8 mouse cellular contexts compared by ENCODE assay signal in genomic region chr1:135564660-135565519, GRCm38 (mm10). TPM values are rescaled to one million over a fixed set of nuclear protein-coding genes. Genes with fewer than 3 reads are reported as not detected.
DNase-seq lines count a peak whose midpoint lies in the region; ATAC-seq and TF ChIP-seq lines count a peak whose summit lies in the region.

No protein-coding gene starts in this region.

- no peaks in the 10 kb centered on the region for H3K9me3 ChIP-seq in kidney, postnatal 0 days (replicated peaks; ENCODE audit: low read length)
- no peaks in the 10 kb centered on the region for H3K9me3 ChIP-seq in embryonic facial prominence, embryonic 13.5 days

- no peak for DNase-seq in kidney, postnatal 0 days (ENCODE audit: low spot score)
- DNase-seq in kidney, adult 9 months: no peak
- DNase-seq in layer of hippocampus, postnatal 14 days (ENCODE audit: low spot score in 2 of 2): peak; percentile 64 to 79
- peak; percentile 52 for DNase-seq in right cerebral cortex, postnatal 14 days
- DNase-seq in ovary, adult 18-20 months (ENCODE audit: low spot score): no peak
- DNase-seq in kidney, adult 18-20 months: no peak
- DNase-seq in adrenal gland, postnatal 25 days: no peak

- no peak overlapping the region for H3K4me3 ChIP-seq in kidney, postnatal 0 days (replicated peaks; ENCODE audit: low read depth, low read length)
- H3K4me3 ChIP-seq in embryonic facial prominence, embryonic 13.5 days: no peak overlapping the region

- H3K36me3 ChIP-seq in kidney, postnatal 0 days (ENCODE audit: insufficient read depth, low read length): no peaks in the 10 kb centered on the region
- H3K36me3 ChIP-seq in embryonic facial prominence, embryonic 13.5 days: no peaks in the 10 kb centered on the region

- no peak overlapping the region for H3K4me2 ChIP-seq in kidney, postnatal 0 days (ENCODE audit: low read length)
- no peak overlapping the region for H3K4me2 ChIP-seq in embryonic facial prominence, embryonic 13.5 days

- WGBS in kidney, postnatal 0 days: 44% methylated on average over 10 of the region's 10 CpGs
- WGBS in embryonic facial prominence, embryonic 13.5 days: 26% methylated on average over 10 of the region's 10 CpGs

- ATAC-seq in kidney, postnatal 0 days (replicated peaks; ENCODE audit: low FRiP score, low read depth): no peak
- no peak for ATAC-seq in embryonic facial prominence, embryonic 13.5 days (ENCODE audit: insufficient number of reproducible peaks, insufficient read depth, low FRiP score, low TSS enrichment, low read depth)

- H3K9ac ChIP-seq in kidney, postnatal 0 days (ENCODE audit: low read depth, low read length): no peak overlapping the region
- H3K9ac ChIP-seq in embryonic facial prominence, embryonic 13.5 days: no peak overlapping the region

- TF ChIP-seq CTCF in kidney, postnatal 0 days (IDR thresholded peaks at IDR 0.05; ENCODE audit: low read depth): no peak

- peaks cover 36% of the 10 kb centered on the region for H3K4me1 ChIP-seq in kidney, postnatal 0 days (replicated peaks; ENCODE audit: insufficient read depth, low read length)
- peaks cover 60% of the 10 kb centered on the region for H3K4me1 ChIP-seq in embryonic facial prominence, embryonic 13.5 days

- peak overlapping the region; percentile 31; the same call in 1 of the 2 replicates for H3K27ac ChIP-seq in kidney, postnatal 0 days
- peak overlapping the region; percentile 71 for H3K27ac ChIP-seq in embryonic facial prominence, embryonic 13.5 days

- no peaks in the 10 kb centered on the region for H3K27me3 ChIP-seq in kidney, postnatal 0 days (ENCODE audit: insufficient read depth, low read length)
- no peaks in the 10 kb centered on the region for H3K27me3 ChIP-seq in embryonic facial prominence, embryonic 13.5 days

RNA-seq across cellular contexts. Expression of gene Nav1, which starts 42.2 kb away (rescaled TPM):
- 9.1 and 9.3 TPM in 2 replicates for polyA plus RNA-seq in kidney, postnatal 0 days (2015; fragmentation: Nextera tagmentation; extraction: Ambion mirVana)
- 11.6 and 12.9 TPM in 2 replicates for polyA plus RNA-seq in embryonic facial prominence, embryonic 13.5 days (2015; fragmentation: Nextera tagmentation; extraction: Ambion mirVana)
- total RNA-seq in layer of hippocampus, postnatal 14 days (2021): 100 to 1,000 TPM; 161 to 168 TPM
- 16.4 and 20.0 TPM in 2 replicates for total RNA-seq in adrenal gland, postnatal 25 days (2021)

Comparison
In these comparisons a context has a peak if more than half of its experiments do, and no peak if none do; other contexts are left out.
1. DNase-seq: peak in layer of hippocampus, postnatal 14 days (2 of 2) and right cerebral cortex, postnatal 14 days (single experiment); none in kidney, postnatal 0 days (single experiment), kidney, adult 9 months (single experiment), ovary, adult 18-20 months (single experiment), kidney, adult 18-20 months (single experiment) and adrenal gland, postnatal 25 days (single experiment).